Mouse (Mus musculus) olfactory bulb, adult 2 months (tissue): ENCODE results near the gene Katna1.

Source experiments
- CTCF ChIP-seq: fragments of 200-500 bp; IDR thresholded peaks from 2 replicates; pipeline ENCODE4 v1.5.1; 2012; ENCODE audit warnings: low read depth, mild to moderate bottlenecking, low read length, moderate library complexity; ENCODE audit not compliant: insufficient read depth
- POLR2A ChIP-seq: fragments of 200-500 bp; IDR thresholded peaks from 2 replicates; pipeline ENCODE4 v1.6.1; 2012; ENCODE audit warnings: mild to moderate bottlenecking, low read depth, low read length, moderate library complexity; ENCODE audit not compliant: insufficient read depth

- no peak for TF ChIP-seq CTCF
- no peak for TF ChIP-seq POLR2A
Observed at GRCm38 (mm10) chr10:7700120-7700519, 25.7 kb upstream of the Katna1 start.
